Mouse (Mus musculus) cerebellum, adult 11 months (tissue): ENCODE measurements around the gene Atp2b1.
"Not testable (repeated sequence)": the region's sequence is repeated elsewhere in the genome, so short reads cannot be mapped to it uniquely, and the experiment has no call there.

Experiments
- DNase-seq: peaks from one replicate; pipeline ENCODE4 v3.0.0; 2022

Atp2b1 gene

GRCm38 (mm10) chr10:98966407-98967215 lies 52.4 kb downstream of the Atp2b1 start:
- DNase-seq, result no peak

- no peak for DNase-seq
Measured at GRCm38 (mm10) chr10:98967240-98967891, 53.2 kb downstream of the Atp2b1 start.

- no peak for DNase-seq
Measured at GRCm38 (mm10) chr10:98970917-98971316, 56.7 kb downstream of the Atp2b1 start.

- no peak for DNase-seq
Measured at GRCm38 (mm10) chr10:98972359-98972758, 58.2 kb downstream of the Atp2b1 start.

- DNase-seq, result no peak
Measured at GRCm38 (mm10) chr10:98972912-98973605, 58.9 kb downstream of the Atp2b1 start.

- DNase-seq, result no peak
Measured at GRCm38 (mm10) chr10:98974645-98975044, 60.4 kb downstream of the Atp2b1 start.

- no peak for DNase-seq
Measured at GRCm38 (mm10) chr10:98975611-98976010, 61.4 kb downstream of the Atp2b1 start.

- no peak for DNase-seq
Measured at GRCm38 (mm10) chr10:98976877-98977494, 62.8 kb downstream of the Atp2b1 start.

GRCm38 (mm10) chr10:98978766-98979165 lies 64.6 kb downstream of the Atp2b1 start:
- no peak for DNase-seq

GRCm38 (mm10) chr10:98979296-98979695 lies 65.1 kb downstream of the Atp2b1 start:
- DNase-seq, result no peak

GRCm38 (mm10) chr10:98979951-98980350 lies 65.7 kb downstream of the Atp2b1 start:
- no peak for DNase-seq

- no peak for DNase-seq
Measured at GRCm38 (mm10) chr10:98991964-98992363, 77.8 kb downstream of the Atp2b1 start.

- no peak for DNase-seq
Measured at GRCm38 (mm10) chr10:98993186-98993585, 79.0 kb downstream of the Atp2b1 start.

GRCm38 (mm10) chr10:98995016-98995747 lies 81.0 kb downstream of the Atp2b1 start:
- not testable (repeated sequence) for DNase-seq

GRCm38 (mm10) chr10:99004866-99005265 lies 90.7 kb downstream of the Atp2b1 start:
- DNase-seq, result no peak

- no peak for DNase-seq
Measured at GRCm38 (mm10) chr10:99011084-99011483, 96.9 kb downstream of the Atp2b1 start.

GRCm38 (mm10) chr10:99012086-99012485 lies 97.9 kb downstream of the Atp2b1 start:
- DNase-seq, result no peak

GRCm38 (mm10) chr10:99014737-99015136 lies 100.5 kb downstream of the Atp2b1 start:
- DNase-seq, result no peak

- DNase-seq, result no peak
Measured at GRCm38 (mm10) chr10:99016996-99017395, 102.8 kb downstream of the Atp2b1 start.

GRCm38 (mm10) chr10:99027462-99027861 lies 113.3 kb downstream of the Atp2b1 start:
- no peak for DNase-seq

- no peak for DNase-seq
Measured at GRCm38 (mm10) chr10:99029844-99030243, 115.6 kb downstream of the Atp2b1 start.
